Mouse (Mus musculus): ENCODE results near the gene Plekho2.

Gene Plekho2

GRCm38 (mm10) chr9:65586406-65587269 lies 6.8 kb upstream of the Plekho2 start, which contains the start of gene Pif1:
TSS of gene Pif1 (plus strand) at chr9:65587160.
- DNase-seq (ENCODE audit: low spot score) = peak; percentile 85

DNA sequence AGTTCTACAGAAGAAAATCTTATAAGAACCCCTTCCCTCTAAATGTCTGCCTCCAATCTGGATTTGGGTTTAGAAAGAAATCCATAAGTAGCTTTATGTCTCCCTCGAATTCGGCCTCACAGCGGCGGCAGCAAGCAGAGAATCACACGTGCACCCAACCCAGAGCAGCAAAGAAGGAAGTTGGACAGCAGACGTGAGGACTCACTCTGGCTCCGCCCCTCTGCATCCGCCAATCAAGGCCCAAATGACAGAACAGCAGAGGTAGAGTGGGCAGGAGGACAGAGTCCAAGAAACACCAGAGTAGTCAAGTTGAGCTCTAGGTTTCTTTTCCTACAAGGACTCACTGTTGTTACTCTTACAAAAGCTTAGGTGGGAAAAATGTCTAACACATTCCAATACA lies 3.2 kb upstream of the Plekho2 start:
- no peak for DNase-seq (ENCODE audit: low spot score)

DNA sequence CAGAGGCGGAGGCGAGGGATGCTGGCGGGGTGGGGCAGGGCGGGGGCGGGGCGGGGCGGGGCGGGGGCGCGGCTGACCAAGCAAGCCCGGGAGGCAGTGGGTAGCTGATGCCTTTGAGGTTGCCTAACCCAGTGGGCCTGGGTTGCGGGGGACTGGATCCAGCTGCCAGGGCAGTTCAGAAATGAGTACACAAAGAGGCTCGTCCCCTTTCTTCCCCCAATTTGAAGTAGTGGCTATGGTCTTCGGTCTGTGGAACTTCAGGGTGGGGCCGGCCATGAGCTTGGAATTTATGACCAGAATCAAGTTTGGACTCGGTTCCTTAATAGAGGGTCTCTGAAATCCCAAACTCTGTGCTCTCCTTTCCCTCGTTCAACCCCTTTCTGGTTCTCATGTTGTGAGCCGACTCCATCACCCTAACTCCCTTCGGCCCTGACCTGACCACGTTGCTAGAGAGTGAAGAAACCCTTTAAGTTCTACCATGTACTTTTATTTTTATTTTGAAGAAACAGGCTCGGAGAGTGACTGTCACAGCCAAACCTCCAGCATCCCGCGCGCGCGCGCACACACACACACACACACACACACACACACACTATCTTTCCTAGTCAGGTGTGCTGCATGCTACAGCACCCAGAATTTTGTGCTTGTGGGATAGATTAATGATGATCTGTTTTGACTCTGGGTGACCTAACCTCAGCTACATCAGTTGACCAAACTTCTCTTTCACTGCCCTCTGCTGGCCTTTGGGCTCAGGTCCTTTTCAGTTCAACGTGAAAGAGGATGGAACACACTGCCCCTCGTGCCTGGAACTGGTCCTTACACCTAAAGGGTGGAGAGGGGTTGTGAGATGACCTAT lies 789 bp upstream of the Plekho2 start:
- peak; percentile 76 for DNase-seq (ENCODE audit: low spot score)

- DNase-seq (ENCODE audit: low spot score) = no peak
Observed at GRCm38 (mm10) chr9:65578801-65579249, 1.0 kb downstream of the Plekho2 start.

GRCm38 (mm10) chr9:65577511-65578196 lies 2.2 kb downstream of the Plekho2 start:
- no peak for DNase-seq (ENCODE audit: low spot score)

- peak; percentile 62 for DNase-seq (ENCODE audit: low spot score)
Observed at GRCm38 (mm10) chr9:65576861-65577510, 2.9 kb downstream of the Plekho2 start.

DNA sequence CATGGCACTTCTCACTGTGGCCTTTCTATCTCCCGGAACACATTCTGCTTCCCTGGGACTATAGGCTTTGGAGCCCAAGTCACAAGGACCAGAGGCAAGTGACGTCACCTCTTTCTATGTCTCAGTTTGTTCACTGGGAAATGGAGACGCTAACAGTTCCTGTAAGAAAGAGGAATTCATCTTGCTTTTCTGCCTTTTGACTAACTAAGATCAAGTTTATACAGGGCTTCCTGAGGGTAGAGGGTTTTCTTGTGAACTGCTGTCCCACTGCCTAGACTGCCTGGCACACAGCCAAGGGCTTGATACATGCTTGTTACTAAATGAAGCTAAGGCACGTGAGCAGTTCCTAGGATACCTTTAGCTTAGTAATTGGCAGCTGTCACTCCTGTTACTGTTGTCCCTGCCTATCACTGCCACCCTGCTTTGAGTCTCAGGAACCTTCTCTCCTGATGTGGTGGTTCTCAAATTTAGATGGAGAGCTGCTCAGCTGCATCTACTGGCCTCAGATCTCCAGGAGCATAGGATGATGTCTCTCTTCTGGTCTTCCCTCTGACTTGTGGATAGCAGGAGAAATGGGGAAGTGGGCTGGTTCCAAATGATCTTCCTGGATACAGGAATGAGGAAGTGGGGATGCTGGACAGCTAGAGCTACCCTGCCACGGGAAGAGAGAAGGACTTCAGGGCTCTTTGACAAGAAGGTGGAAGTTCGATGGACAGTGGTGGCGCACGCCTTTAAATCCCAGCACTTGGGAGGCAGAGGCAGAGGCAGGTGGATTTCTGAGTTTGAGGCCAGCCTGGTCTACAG lies 4.2 kb downstream of the Plekho2 start:
- DNase-seq (ENCODE audit: low spot score) = peak; percentile 62

GRCm38 (mm10) chr9:65574513-65575392 lies 5.1 kb downstream of the Plekho2 start:
- no peak for DNase-seq (ENCODE audit: low spot score)

- DNase-seq (ENCODE audit: low spot score) = no peak
Observed at GRCm38 (mm10) chr9:65572837-65573236, 7.0 kb downstream of the Plekho2 start.

- DNase-seq (ENCODE audit: low spot score) = no peak
Observed at GRCm38 (mm10) chr9:65569491-65569971, 10.3 kb downstream of the Plekho2 start.

DNA sequence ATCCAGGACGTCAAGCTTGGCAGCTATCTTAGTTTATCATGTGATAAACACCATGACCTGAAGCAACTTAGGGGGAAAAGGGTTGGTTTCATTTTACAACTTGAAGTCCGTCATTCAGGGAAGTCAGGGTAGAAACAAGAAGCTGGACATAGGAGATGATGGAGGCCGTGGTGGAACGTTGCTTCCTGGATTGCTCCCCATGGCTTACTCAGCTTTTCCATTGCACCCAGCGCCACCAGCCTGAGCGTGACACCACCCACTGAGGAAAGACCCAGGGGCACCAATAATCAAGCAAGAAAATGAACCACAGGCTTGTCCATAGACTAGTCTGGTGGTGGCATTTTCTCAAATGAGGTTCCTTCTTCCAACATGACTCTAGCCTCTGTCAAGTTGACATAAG lies 11.1 kb downstream of the Plekho2 start:
- DNase-seq (ENCODE audit: low spot score) = no peak

GRCm38 (mm10) chr9:65564698-65565097 lies 15.1 kb downstream of the Plekho2 start:
- DNase-seq (ENCODE audit: low spot score) = no peak

DNA sequence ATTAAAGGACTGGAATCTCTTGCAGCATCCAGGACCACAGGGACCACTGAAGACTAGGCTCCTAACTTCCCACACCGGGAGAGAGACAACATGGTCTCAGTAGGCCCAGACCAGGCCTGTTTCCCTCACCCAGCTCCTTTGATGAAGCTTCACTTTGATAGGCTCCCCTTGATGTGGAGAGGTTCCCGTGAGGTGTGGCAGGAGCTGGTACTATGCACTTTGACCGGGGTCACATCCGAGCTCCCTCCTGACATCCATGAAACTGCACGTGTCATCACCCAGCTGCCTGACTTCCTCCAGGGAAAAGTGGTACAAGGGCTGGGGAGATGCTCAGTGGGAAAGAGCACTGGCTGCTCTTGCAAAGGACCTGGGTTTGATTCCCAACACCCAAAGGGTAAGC lies 16.8 kb downstream of the Plekho2 start:
- DNase-seq (ENCODE audit: low spot score) = no peak

DNA sequence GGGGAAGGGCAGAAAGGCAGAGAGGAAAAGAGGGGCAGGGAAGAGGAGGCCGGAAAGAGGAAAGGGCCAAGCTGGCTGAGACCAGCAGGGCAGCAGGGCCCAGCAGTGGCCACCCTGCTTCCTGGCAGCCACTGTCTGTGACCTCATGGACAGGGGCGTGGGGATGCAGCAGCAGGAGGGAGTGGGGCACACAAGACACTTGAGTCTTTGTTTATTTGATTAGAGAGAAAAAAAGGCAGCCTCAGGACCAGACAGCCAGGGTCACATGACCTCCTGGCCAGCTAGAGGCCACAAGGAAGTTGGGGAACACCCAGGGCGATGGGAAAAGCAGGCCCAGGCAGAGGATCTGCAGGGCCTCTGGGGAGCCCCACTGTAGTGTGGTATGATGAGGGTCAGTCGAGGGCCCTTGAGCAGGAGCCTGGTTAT lies 17.7 kb downstream of the Plekho2 start:
- peak; percentile 67 for DNase-seq (ENCODE audit: low spot score)

- no peak for DNase-seq (ENCODE audit: low spot score)
Observed at GRCm38 (mm10) chr9:65561016-65561415, 18.8 kb downstream of the Plekho2 start.

GRCm38 (mm10) chr9:65558806-65559205 lies 21.0 kb downstream of the Plekho2 start:
- DNase-seq (ENCODE audit: low spot score) = no peak

- DNase-seq (ENCODE audit: low spot score) = no peak
Observed at GRCm38 (mm10) chr9:65556979-65557378, 22.9 kb downstream of the Plekho2 start.

GRCm38 (mm10) chr9:65556349-65556748 lies 23.5 kb downstream of the Plekho2 start:
- DNase-seq (ENCODE audit: low spot score) = no peak

GRCm38 (mm10) chr9:65555621-65556020 lies 24.2 kb downstream of the Plekho2 start:
- DNase-seq (ENCODE audit: low spot score) = no peak

GRCm38 (mm10) chr9:65555001-65555405 lies 24.8 kb downstream of the Plekho2 start:
- peak; percentile 42 for DNase-seq (ENCODE audit: low spot score)

All from testis, postnatal 14 days (tissue).